ENCODE assay signal across 8 mouse cellular contexts in genomic region chr5:118268987-118269386, GRCm38 (mm10). TPM values are rescaled to one million over a fixed set of nuclear protein-coding genes. Genes with fewer than 3 reads are reported as not detected.
DNase-seq lines count a peak whose midpoint lies in the region; ATAC-seq and TF ChIP-seq lines count a peak whose summit lies in the region.

No protein-coding gene starts in this region.

- peak; percentile 86 for DNase-seq in ZHBTc4 (ENCODE audit: low read depth, low spot score)
- DNase-seq in gastrocnemius, postnatal 10 days: peak; percentile 89
- DNase-seq in induced T-regulatory cell, adult 2 months (ENCODE audit: low read depth): peak; percentile 78
- peak; percentile 60 to 92 for DNase-seq in left cerebral cortex, adult 8-10 months (ENCODE audit: low spot score in 2 of 2)
- DNase-seq in right cerebral cortex, postnatal 25 days: peak; percentile 86
- peak; percentile 70 for DNase-seq in yolk sac, embryonic 10.5 days (ENCODE audit: low spot score)

- TF ChIP-seq CTCF in cortical plate, adult 2 months (IDR thresholded peaks at IDR 0.05; ENCODE audit: extremely low read depth, insufficient read depth, low read length): peak; percentile 93

- H3K4me1 ChIP-seq in cortical plate, adult 2 months (ENCODE audit: control insufficient read depth, insufficient read depth, low read length): no peaks in the 10 kb centered on the region

- ATAC-seq in megakaryocyte-erythroid progenitor cell, adult 5-6 weeks (replicated peaks; ENCODE audit: low FRiP score, low TSS enrichment, poor library complexity, severe bottlenecking): peak; percentile 88

- no peak overlapping the region for H3K4me3 ChIP-seq in cortical plate, adult 2 months (ENCODE audit: insufficient read depth, low read length)

- H3K27ac ChIP-seq in cortical plate, adult 2 months (ENCODE audit: insufficient read depth, low read length): no peak overlapping the region

- no peak for TF ChIP-seq POLR2A in cortical plate, adult 2 months (IDR thresholded peaks at IDR 0.05; ENCODE audit: extremely low read depth, insufficient read depth, low read length)

RNA-seq across cellular contexts. Expression of gene 2410131K14Rik, which starts 24.0 kb away (rescaled TPM):
- polyA plus RNA-seq in cortical plate, adult 2 months (2012; rRNA removed): 13.6 and 15.0 TPM in 2 replicates
- 1 to 10 TPM; 3.2 TPM for total RNA-seq in gastrocnemius, postnatal 10 days (2021)
- 10 to 100 TPM; 12.1 to 14.6 (median 12.3) TPM for total RNA-seq in left cerebral cortex, adult 8-10 months (2022)
- total RNA-seq in megakaryocyte-erythroid progenitor cell, adult 5-6 weeks (2014; fragmentation: Nextera tagmentation): 0.92 and 1.0 TPM in 2 replicates
- 1.4 and 2.1 TPM in 2 replicates for total RNA-seq in megakaryocyte-erythroid progenitor cell, adult 5-6 weeks (2017)

RNA-seq across cellular contexts. Expression of gene Rnft2, which starts 24.1 kb away (rescaled TPM):
- 61.3 and 61.6 TPM in 2 replicates for polyA plus RNA-seq in cortical plate, adult 2 months (2012; rRNA removed)
- 1 to 10 TPM; 1.6 to 1.9 TPM for total RNA-seq in gastrocnemius, postnatal 10 days (2021)
- total RNA-seq in left cerebral cortex, adult 8-10 months (2022): 10 to 100 TPM; 70.1 to 81.7 (median 76.0) TPM
- total RNA-seq in megakaryocyte-erythroid progenitor cell, adult 5-6 weeks (2014; fragmentation: Nextera tagmentation): not detected in 2 replicates
- not detected in 2 replicates for total RNA-seq in megakaryocyte-erythroid progenitor cell, adult 5-6 weeks (2017)

Comparison
In these comparisons a context has a peak if more than half of its experiments do, and no peak if none do; other contexts are left out.
1. RNA of gene Rnft2, which starts 24.1 kb away (total RNA-seq): 70.1 to 81.7 TPM in left cerebral cortex, adult 8-10 months; 1.6 to 1.9 TPM in gastrocnemius, postnatal 10 days and not detected in megakaryocyte-erythroid progenitor cell, adult 5-6 weeks; every median in the first group is over 10 times any median in the second.
2. Peak in every context shown above with its lines, with median percentiles within 50 percentile points of each other: DNase-seq.